Mouse (Mus musculus) T-helper 17 cell (primary cell): ENCODE results near the gene Iqcn.

ENCODE experiments used
- in situ Hi-C, 2 experiments: fragments of 300-600 bp; cut with MboI, MseI; formaldehyde crosslinking; loops; 1 replicate in 1 of 2; 2 replicates in 1 of 2; pipeline ENCODE4 v1.15.1; 2025; ENCODE audit warnings: high pct_unique_total_duplicates in 2 of 2

Iqcn gene

GRCm38 (mm10) chr8:70699116-70699833 lies 4.0 kb upstream of the Iqcn start:
- in situ Hi-C loops = loop anchor here in 1 of 2 experiments (5.0 kb wide), 1 partner anchor 87 kb away; no protein-coding TSS in a partner anchor

- in situ Hi-C loops = loop anchor here (5.0 to 10.0 kb wide), 2 partner anchors 88 to 565 kb away; no protein-coding TSS in a partner anchor
Measured at GRCm38 (mm10) chr8:70699834-70700554, 3.3 kb upstream of the Iqcn start.

- in situ Hi-C loops = loop anchor here in 1 of 2 experiments (10.0 kb wide), 1 partner anchor 564 kb away; no protein-coding TSS in a partner anchor
Measured at GRCm38 (mm10) chr8:70700555-70700922, 2.7 kb upstream of the Iqcn start.

- in situ Hi-C loops = loop anchor here in 1 of 2 experiments (10.0 kb wide), 1 partner anchor 563 kb away; no protein-coding TSS in a partner anchor
Measured at GRCm38 (mm10) chr8:70701048-70701981, 1.9 kb upstream of the Iqcn start.

- in situ Hi-C loops = loop anchor here in 1 of 2 experiments (10.0 kb wide), 1 partner anchor 563 kb away; no protein-coding TSS in a partner anchor
Measured at GRCm38 (mm10) chr8:70701982-70702841, 1.0 kb upstream of the Iqcn start.

- in situ Hi-C loops = loop anchor here in 1 of 2 experiments (10.0 kb wide), 1 partner anchor 562 kb away; no protein-coding TSS in a partner anchor
Measured at GRCm38 (mm10) chr8:70702842-70703182, 445 bp upstream of the Iqcn start.

GRCm38 (mm10) chr8:70708281-70708680 lies 5.0 kb downstream of the Iqcn start:
- in situ Hi-C loops = loop anchor here in 1 of 2 experiments (10.0 kb wide), 1 partner anchor 557 kb away; no protein-coding TSS in a partner anchor

GRCm38 (mm10) chr8:70709794-70710193 lies 6.5 kb downstream of the Iqcn start:
- in situ Hi-C loops = loop anchor here (5.0 to 10.0 kb wide), 3 partner anchors 38 to 555 kb away; partner anchors contain the start of gene Rab3a (in 1 of the 2)

GRCm38 (mm10) chr8:70710296-70710695 lies 7.0 kb downstream of the Iqcn start:
- in situ Hi-C loops = loop anchor here (5.0 kb wide), 2 partner anchors 37 to 42 kb away; partner anchors contain the start of gene Rab3a (in 1 of the 2)

- in situ Hi-C loops = loop anchor here (5.0 kb wide), 2 partner anchors 36 to 41 kb away; partner anchors contain the start of gene Rab3a (in 1 of the 2)
Measured at GRCm38 (mm10) chr8:70711041-70711440, 7.8 kb downstream of the Iqcn start.

- in situ Hi-C loops = loop anchor here (5.0 kb wide), 2 partner anchors 33 to 38 kb away; partner anchors contain the start of gene Rab3a (in 1 of the 2)
Measured at GRCm38 (mm10) chr8:70713991-70714390, 10.7 kb downstream of the Iqcn start.

- in situ Hi-C loops = loop anchor here in 1 of 2 experiments (5.0 kb wide), 1 partner anchor 127 kb away; no protein-coding TSS in a partner anchor
Measured at GRCm38 (mm10) chr8:70715086-70715485, 11.8 kb downstream of the Iqcn start.

GRCm38 (mm10) chr8:70716521-70717400 lies 13.5 kb downstream of the Iqcn start:
- in situ Hi-C loops = loop anchor here in 1 of 2 experiments (5.0 kb wide), 1 partner anchor 126 kb away; no protein-coding TSS in a partner anchor

- in situ Hi-C loops = loop anchor here in 1 of 2 experiments (5.0 kb wide), 1 partner anchor 124 kb away; no protein-coding TSS in a partner anchor
Measured at GRCm38 (mm10) chr8:70718297-70718696, 15.0 kb downstream of the Iqcn start, which contains the start of gene Gm3336. Gm3336 (plus strand) TSS chr8:70718543.

- in situ Hi-C loops = loop anchor here in 1 of 2 experiments (5.0 kb wide), 1 partner anchor 122 kb away; no protein-coding TSS in a partner anchor
Measured at GRCm38 (mm10) chr8:70719796-70720270, 16.6 kb downstream of the Iqcn start.

- in situ Hi-C loops = no loop called here
Measured at GRCm38 (mm10) chr8:70720739-70721138, 17.5 kb downstream of the Iqcn start.

GRCm38 (mm10) chr8:70721601-70722000 lies 18.3 kb downstream of the Iqcn start:
- in situ Hi-C loops = no loop called here
